Mouse (Mus musculus): ENCODE measurements around the gene Chmp6. TPM values are rescaled to one million over a fixed set of nuclear protein-coding genes. Genes with fewer than 3 reads are reported as not detected.
A peak's percentile ranks its signal among the peaks of the same experiment; 100 is the strongest.

Gene Chmp6
- total and polyA plus RNA-seq, 2 experiments from 2014 or later, result 91.1 to 105 TPM

DNA sequence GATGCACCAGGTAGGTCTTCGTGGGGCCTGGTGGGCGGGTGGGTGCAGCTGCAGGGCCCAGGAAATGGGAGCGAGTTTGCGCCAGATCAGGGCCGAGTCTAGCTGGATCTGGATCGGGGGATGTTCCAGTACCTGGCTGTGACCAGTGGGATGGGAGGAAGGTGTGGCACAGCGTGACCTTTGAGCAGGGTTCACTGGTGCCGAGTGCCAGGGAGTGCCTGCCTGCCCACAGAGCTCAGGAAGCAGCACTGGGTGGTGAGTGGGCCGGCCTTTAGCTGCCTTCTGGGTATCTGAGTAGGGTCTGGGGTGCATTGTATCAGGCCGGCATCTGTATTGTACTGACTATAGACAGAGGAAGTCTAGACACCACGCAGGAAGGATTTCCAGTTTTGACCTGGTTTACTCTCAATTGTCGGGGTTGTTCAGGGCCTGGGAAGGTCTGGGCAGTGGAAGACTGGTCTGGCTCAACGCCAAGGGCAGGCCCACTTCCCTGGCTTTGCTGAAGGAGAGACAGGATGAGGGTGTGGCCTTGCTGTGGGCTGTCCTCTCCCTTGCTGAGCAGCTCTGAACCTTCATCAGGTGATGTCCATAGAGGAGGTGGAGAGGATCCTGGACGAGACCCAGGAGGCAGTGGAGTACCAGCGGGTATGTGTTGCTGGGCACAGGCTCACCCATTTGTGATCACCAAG, 3.0 kb downstream of the Chmp6 start:
- no peak for TF ChIP-seq CTCF (IDR thresholded peaks at IDR 0.05; ENCODE audit: low read depth)
- H3K4me2 ChIP-seq (ENCODE audit: low read depth), result no peak overlapping the region
- H3K27ac ChIP-seq (ENCODE audit: low read depth, low read length), result no peak overlapping the region
- 90% methylated on average over 15 of the region's 15 CpGs for WGBS
- no peak for DNase-seq
- H3K27me3 ChIP-seq (ENCODE audit: insufficient read depth, low read length), result no peaks in the 10 kb centered on the region
- no peak overlapping the region for H3K4me3 ChIP-seq (ENCODE audit: low read depth, low read length)
- peaks cover 29% of the 10 kb centered on the region for H3K36me3 ChIP-seq (ENCODE audit: insufficient read depth)
- no peak overlapping the region for H3K9ac ChIP-seq
- H3K9me3 ChIP-seq (ENCODE audit: low read length), result no peaks in the 10 kb centered on the region
- H3K4me1 ChIP-seq (ENCODE audit: insufficient read depth), result peaks cover 15% of the 10 kb centered on the region
- no peak for ATAC-seq

DNA sequence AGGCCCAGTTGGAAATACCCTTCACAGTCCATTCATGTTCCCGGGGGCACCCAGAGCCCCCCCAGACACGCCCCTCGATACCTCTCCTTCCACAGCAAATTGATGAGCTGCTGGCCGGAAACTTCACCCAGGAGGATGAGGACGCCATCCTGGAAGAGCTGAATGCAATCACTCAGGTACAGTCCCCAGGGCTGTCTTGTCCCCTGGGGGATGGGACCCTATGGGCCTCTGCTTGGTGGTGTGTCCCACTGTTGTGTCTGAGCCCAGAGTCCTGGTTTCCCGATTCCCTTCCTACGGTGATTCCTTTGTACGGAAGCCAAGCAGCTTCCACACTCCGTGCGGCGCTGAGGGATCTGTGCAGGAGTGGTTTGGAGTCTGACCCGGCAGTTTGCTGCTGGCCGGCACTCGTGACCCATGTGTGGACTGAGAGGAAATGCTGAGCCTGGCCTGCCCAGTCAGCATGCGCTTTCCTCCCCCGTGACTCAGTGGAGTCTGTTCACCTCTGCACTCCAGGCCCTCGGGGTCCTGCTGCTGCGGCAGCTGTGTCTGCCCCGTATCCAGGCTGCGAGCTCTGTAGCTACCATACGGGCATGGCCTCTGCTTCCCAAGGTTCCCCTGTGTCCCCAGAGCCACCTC, 3.7 kb downstream of the Chmp6 start:
- Histone ChIP-seq H3K4me2 (ENCODE audit: low read depth) (no peak overlapping the region), H3K27ac (ENCODE audit: low read depth, low read length) (no peak overlapping the region), H3K9ac (no peak overlapping the region), H3K4me1 (ENCODE audit: insufficient read depth) (peaks cover 15% of the 10 kb centered on the region), H3K4me3 (ENCODE audit: low read depth, low read length) (no peak overlapping the region), H3K9me3 (ENCODE audit: low read length) (no peaks in the 10 kb centered on the region), H3K36me3 (ENCODE audit: insufficient read depth) (peaks cover 29% of the 10 kb centered on the region), H3K27me3 (ENCODE audit: insufficient read depth, low read length) (no peaks in the 10 kb centered on the region)
- ATAC-seq (no peak), DNase-seq (no peak)
- 91% methylated on average over 21 of the region's 21 CpGs for WGBS
- no peak for TF ChIP-seq CTCF (IDR thresholded peaks at IDR 0.05; ENCODE audit: low read depth)

DNA sequence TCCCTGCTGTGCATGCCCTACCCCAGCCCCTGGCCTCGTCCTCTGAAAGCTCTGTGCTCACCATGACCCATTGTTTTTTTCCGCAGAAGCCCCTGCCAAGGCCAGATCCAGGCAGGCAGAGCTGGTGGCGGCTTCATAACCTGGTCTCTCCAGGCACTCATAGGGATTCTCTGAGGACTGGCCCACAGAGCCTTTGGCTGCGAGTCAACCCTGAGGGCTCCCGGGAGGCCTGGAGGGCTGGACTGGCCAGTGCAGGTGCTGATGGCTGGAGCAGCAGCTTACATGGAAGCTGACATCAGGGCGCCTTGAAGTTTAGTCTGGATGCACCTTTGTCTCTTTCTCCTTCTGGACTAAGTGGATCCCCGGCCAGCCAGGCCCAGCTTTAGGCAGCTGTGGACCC, 5.3 kb downstream of the Chmp6 start:
- no peak overlapping the region for H3K4me3 ChIP-seq (ENCODE audit: low read depth, low read length)
- no peak overlapping the region for H3K4me2 ChIP-seq (ENCODE audit: low read depth)
- peaks cover 29% of the 10 kb centered on the region for H3K36me3 ChIP-seq (ENCODE audit: insufficient read depth)
- DNase-seq (no peak), ATAC-seq (no peak)
- no peak overlapping the region for H3K27ac ChIP-seq (ENCODE audit: low read depth, low read length)
- 81% methylated on average over 7 of the region's 7 CpGs for WGBS
- 0 out of 2 replicates have a peak, but pooled peaks cover 7% of the 10 kb centered on the region for H3K4me1 ChIP-seq (ENCODE audit: insufficient read depth)
- no peak for TF ChIP-seq CTCF (IDR thresholded peaks at IDR 0.05; ENCODE audit: low read depth)
- H3K9ac ChIP-seq, result no peak overlapping the region
- no peaks in the 10 kb centered on the region for H3K27me3 ChIP-seq (ENCODE audit: insufficient read depth, low read length)
- H3K9me3 ChIP-seq (ENCODE audit: low read length), result no peaks in the 10 kb centered on the region

DNA sequence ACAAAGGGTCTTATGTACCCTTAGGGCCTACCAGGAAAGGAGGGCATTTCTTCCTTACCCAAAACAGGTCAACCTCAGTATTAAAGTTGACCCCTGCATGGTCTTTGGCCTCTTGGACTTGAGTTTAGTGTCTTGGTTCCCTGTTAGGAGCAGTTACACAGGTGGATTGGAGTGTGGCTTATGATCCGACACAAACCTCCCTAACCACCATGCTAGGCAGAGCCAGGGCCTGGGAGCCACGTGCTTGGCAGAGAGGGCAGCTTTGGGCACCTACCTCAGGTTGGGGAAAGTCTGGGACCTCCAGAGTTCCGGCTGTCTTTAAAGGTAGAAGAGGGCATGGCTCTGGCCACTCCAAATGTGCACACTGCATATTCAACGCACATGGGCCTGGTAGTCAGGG, 6.2 kb downstream of the Chmp6 start:
- Histone ChIP-seq H3K36me3 (ENCODE audit: insufficient read depth) (peaks cover 29% of the 10 kb centered on the region), H3K4me3 (ENCODE audit: low read depth, low read length) (no peak overlapping the region), H3K4me1 (ENCODE audit: insufficient read depth) (0 out of 2 replicates have a peak, but pooled peaks cover 4% of the 10 kb centered on the region), H3K9me3 (ENCODE audit: low read length) (no peaks in the 10 kb centered on the region), H3K4me2 (ENCODE audit: low read depth) (no peak overlapping the region), H3K27ac (ENCODE audit: low read depth, low read length) (no peak overlapping the region), H3K27me3 (ENCODE audit: insufficient read depth, low read length) (no peaks in the 10 kb centered on the region), H3K9ac (no peak overlapping the region)
- TF ChIP-seq CTCF (IDR thresholded peaks at IDR 0.05; ENCODE audit: low read depth), result no peak
- DNase-seq, result no peak
- ATAC-seq, result no peak
- WGBS, result 95% methylated on average over 4 of the region's 4 CpGs

DNA sequence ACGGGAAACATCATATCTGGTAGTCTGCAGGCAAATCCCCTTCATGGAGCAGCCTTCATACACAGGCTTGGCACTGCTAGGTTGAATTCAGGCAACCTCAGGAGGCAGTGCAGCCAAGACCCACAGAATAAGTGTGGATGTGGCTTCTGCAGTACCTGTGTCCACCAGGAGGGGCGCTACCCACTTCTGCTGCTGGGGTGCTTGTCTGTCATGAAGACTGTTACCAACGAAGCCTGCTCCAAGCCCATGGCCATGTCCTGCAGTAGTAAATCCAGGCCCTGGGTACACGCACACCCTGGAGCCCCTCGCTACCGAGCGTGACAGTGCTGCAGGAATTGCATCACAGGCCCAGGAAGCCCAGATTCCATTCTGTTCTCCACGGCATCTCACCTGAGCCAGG, 6.7 kb downstream of the Chmp6 start:
- peaks cover 29% of the 10 kb centered on the region for H3K36me3 ChIP-seq (ENCODE audit: insufficient read depth)
- no peak overlapping the region for H3K4me2 ChIP-seq (ENCODE audit: low read depth)
- DNase-seq (peak; percentile 75), ATAC-seq (peak; percentile 72)
- no peak overlapping the region for H3K9ac ChIP-seq
- H3K27me3 ChIP-seq (ENCODE audit: insufficient read depth, low read length), result no peaks in the 10 kb centered on the region
- H3K4me1 ChIP-seq (ENCODE audit: insufficient read depth), result no peaks in the 10 kb centered on the region
- H3K9me3 ChIP-seq (ENCODE audit: low read length), result no peaks in the 10 kb centered on the region
- 67% methylated on average over 8 of the region's 8 CpGs for WGBS
- peak; percentile 93 for TF ChIP-seq CTCF (IDR thresholded peaks at IDR 0.05; ENCODE audit: low read depth)
- no peak overlapping the region for H3K27ac ChIP-seq (ENCODE audit: low read depth, low read length)
- H3K4me3 ChIP-seq (ENCODE audit: low read depth, low read length), result no peak overlapping the region

DNA sequence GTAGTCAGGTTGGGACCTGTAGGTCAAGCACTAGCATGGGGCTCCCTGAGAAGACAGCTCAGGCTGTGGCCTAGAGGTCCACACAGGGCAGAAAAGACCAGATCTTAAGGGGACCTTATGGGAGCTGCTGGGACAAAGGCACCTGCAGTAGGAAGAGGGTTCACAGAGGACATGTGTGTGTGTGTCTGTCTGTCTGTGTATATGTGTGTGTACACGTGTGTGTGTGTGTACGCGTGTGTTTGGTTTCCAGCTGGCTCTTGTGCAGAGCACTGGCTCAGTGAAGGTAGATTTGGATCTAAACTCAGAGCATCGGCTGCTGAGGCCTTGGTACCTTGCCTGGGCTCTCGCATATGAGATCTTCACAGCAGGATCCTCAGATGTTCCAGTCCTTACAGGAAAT, 7.4 kb downstream of the Chmp6 start:
- H3K27ac ChIP-seq (ENCODE audit: low read depth, low read length), result no peak overlapping the region
- TF ChIP-seq CTCF (IDR thresholded peaks at IDR 0.05; ENCODE audit: low read depth), result no peak
- H3K9ac ChIP-seq, result no peak overlapping the region
- no peak overlapping the region for H3K4me2 ChIP-seq (ENCODE audit: low read depth)
- 89% methylated on average over 5 of the region's 5 CpGs for WGBS
- DNase-seq (no peak), ATAC-seq (no peak)
- no peaks in the 10 kb centered on the region for H3K9me3 ChIP-seq (ENCODE audit: low read length)
- H3K27me3 ChIP-seq (ENCODE audit: insufficient read depth, low read length), result no peaks in the 10 kb centered on the region
- H3K4me1 ChIP-seq (ENCODE audit: insufficient read depth), result no peaks in the 10 kb centered on the region
- no peak overlapping the region for H3K4me3 ChIP-seq (ENCODE audit: low read depth, low read length)
- H3K36me3 ChIP-seq (ENCODE audit: insufficient read depth), result peaks cover 29% of the 10 kb centered on the region

DNA sequence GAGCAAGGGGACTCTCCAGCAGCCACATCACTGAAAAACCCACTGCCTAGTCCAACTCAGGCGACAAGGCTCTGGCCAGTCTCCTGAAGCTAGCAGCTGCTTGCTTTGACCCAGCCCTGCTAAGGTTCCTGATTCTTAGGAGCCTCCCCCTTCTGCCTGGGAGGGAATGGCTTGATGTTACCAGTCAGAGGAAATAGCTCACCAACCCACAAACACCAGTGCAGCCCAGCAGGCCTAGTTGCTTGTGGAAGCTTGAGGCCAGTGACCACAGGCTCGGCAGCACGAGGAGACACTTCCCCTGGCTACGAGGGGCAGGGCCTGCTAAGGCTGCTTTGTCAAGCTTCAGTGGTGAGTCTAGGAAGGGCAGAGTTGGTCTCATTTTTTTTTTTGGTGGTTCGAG, 11.9 kb downstream of the Chmp6 start:
- Histone ChIP-seq H3K4me3 (ENCODE audit: low read depth, low read length) (no peak overlapping the region), H3K9me3 (ENCODE audit: low read length) (no peaks in the 10 kb centered on the region), H3K27ac (ENCODE audit: low read depth, low read length) (no peak overlapping the region), H3K27me3 (ENCODE audit: insufficient read depth, low read length) (no peaks in the 10 kb centered on the region), H3K36me3 (ENCODE audit: insufficient read depth) (no peaks in the 10 kb centered on the region), H3K4me1 (ENCODE audit: insufficient read depth) (no peaks in the 10 kb centered on the region), H3K4me2 (ENCODE audit: low read depth) (no peak overlapping the region), H3K9ac (no peak overlapping the region)
- DNase-seq, result no peak
- no peak for TF ChIP-seq CTCF (IDR thresholded peaks at IDR 0.05; ENCODE audit: low read depth)
- ATAC-seq, result no peak
- whole genome bisulfite sequencing, result 74% methylated on average over 5 of the region's 5 CpGs
